22 mouse cellular contexts compared by ENCODE assay signal in the genomic region with DNA sequence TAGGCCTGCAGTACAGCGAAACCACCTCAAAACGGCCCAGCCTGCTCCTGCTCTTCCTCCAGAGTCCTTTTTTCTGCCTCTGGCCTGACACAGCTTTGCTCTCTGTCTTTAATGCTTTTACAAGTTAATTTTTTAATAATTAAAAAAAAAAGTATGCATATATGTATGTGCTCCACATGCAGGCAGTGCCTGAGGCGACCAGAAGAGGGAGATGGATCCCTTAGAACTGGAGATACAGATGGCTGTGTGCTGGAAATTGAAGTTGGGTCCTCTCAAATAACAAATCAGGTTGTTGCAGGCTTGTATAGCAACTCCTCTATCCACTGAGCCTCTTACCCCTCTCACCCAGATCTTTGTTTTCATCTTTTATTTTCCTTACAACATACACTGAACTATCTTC. TPM values are rescaled to one million over a fixed set of nuclear protein-coding genes. Genes with fewer than 3 reads are reported as not detected.
A peak's percentile ranks its signal among the peaks of the same experiment; 100 is the strongest.
DNase-seq lines count a peak whose midpoint lies in the region; ATAC-seq and TF ChIP-seq lines count a peak whose summit lies in the region.
"Had no signal": no experiment of that assay in that cellular context is flagged by ENCODE, and none has a peak within 500 bp of the region (broad histone marks: within the 10 kb centered on the region; RNA-seq: fewer than 3 reads in every experiment).

No protein-coding gene starts in this region.

- no peaks in the 10 kb centered on the region for H3K27me3 ChIP-seq in forebrain, postnatal 0 days (ENCODE audit: insufficient read depth, low read length)
- H3K27me3 ChIP-seq in forebrain, embryonic 12.5 days, result no peaks in the 10 kb centered on the region
- no peaks in the 10 kb centered on the region for H3K27me3 ChIP-seq in liver, embryonic 11.5 days (replicated peaks; ENCODE audit: control insufficient read depth, insufficient read depth, low read length)
- H3K27me3 ChIP-seq: midbrain, embryonic 13.5 days; neural tube, embryonic 12.5 days had no signal

- no peak for DNase-seq in forebrain, postnatal 0 days
- DNase-seq in liver, embryonic 11.5 days (ENCODE audit: low spot score), result peak; percentile 23
- DNase-seq in liver (no peak), NIH3T3 (ENCODE audit: low read depth) (peak; percentile 50)
- peak; percentile 15 for DNase-seq in retina, embryonic 14.5 days (ENCODE audit: low spot score)
- no peak for DNase-seq in right cerebral cortex, postnatal 4 days
- DNase-seq in urinary bladder, postnatal 4 days (ENCODE audit: low spot score in 2 of 2), result no peak
- DNase-seq: cerebellum, adult 18-20 months; embryo, embryonic 11 days; heart, adult 18-20 months; heart, postnatal 36 days; kidney, adult 18-20 months; lung, postnatal 14 days; thymus, adult 18-20 months had no signal

- no peaks in the 10 kb centered on the region for H3K9me3 ChIP-seq in forebrain, postnatal 0 days (ENCODE audit: low read length)
- no peaks in the 10 kb centered on the region for H3K9me3 ChIP-seq in forebrain, embryonic 12.5 days
- H3K9me3 ChIP-seq in liver, embryonic 11.5 days (ENCODE audit: control insufficient read depth, low read length), result no peaks in the 10 kb centered on the region
- H3K9me3 ChIP-seq: midbrain, embryonic 13.5 days; neural tube, embryonic 12.5 days had no signal

- 98% methylated on average over 3 of the region's 3 CpGs for WGBS in forebrain, postnatal 0 days
- 96% methylated on average over 3 of the region's 3 CpGs for WGBS in forebrain, embryonic 12.5 days
- 92% methylated on average over 3 of the region's 3 CpGs for WGBS in liver, embryonic 11.5 days

- ATAC-seq in forebrain, postnatal 0 days, result no peak
- no peak for ATAC-seq in forebrain, embryonic 12.5 days (ENCODE audit: low FRiP score)
- ATAC-seq in liver, embryonic 11.5 days (replicated peaks; ENCODE audit: low FRiP score), result no peak
- ATAC-seq: activated CD4-positive, CD25-positive, alpha-beta regulatory T cell, adult 4 months; midbrain, embryonic 13.5 days had no signal

- H3K4me3 ChIP-seq in forebrain, postnatal 0 days (ENCODE audit: low read depth, low read length), result no peak overlapping the region
- no peak overlapping the region for H3K4me3 ChIP-seq in forebrain, embryonic 12.5 days (replicated peaks)
- no peak overlapping the region for H3K4me3 ChIP-seq in liver, embryonic 11.5 days (ENCODE audit: low read depth, low read length)
- H3K4me3 ChIP-seq: erythroblast, embryonic 14.5 days; midbrain, embryonic 13.5 days; neural tube, embryonic 12.5 days had no signal

- no peak overlapping the region for H3K27ac ChIP-seq in forebrain, postnatal 0 days (ENCODE audit: low read depth, low read length)
- no peak overlapping the region for H3K27ac ChIP-seq in forebrain, embryonic 12.5 days
- H3K27ac ChIP-seq in liver, embryonic 11.5 days (ENCODE audit: low read depth, low read length), result no peak overlapping the region
- H3K27ac ChIP-seq: midbrain, embryonic 13.5 days; neural tube, embryonic 12.5 days had no signal

- H3K4me1 ChIP-seq in forebrain, postnatal 0 days (ENCODE audit: insufficient read depth), result peaks cover 28% of the 10 kb centered on the region
- H3K4me1 ChIP-seq in forebrain, embryonic 12.5 days, result peaks cover 39% of the 10 kb centered on the region
- H3K4me1 ChIP-seq in liver, embryonic 11.5 days (replicated peaks; ENCODE audit: control insufficient read depth, insufficient read depth, low read length), result peaks cover 37% of the 10 kb centered on the region

- TF ChIP-seq CTCF in forebrain, postnatal 0 days (IDR thresholded peaks at IDR 0.05; ENCODE audit: low read depth), result peak; percentile 36; the same call in 1 of the 2 replicates

- 0 out of 2 replicates have a peak, but pooled peaks cover 6% of the 10 kb centered on the region for H3K36me3 ChIP-seq in forebrain, postnatal 0 days (ENCODE audit: insufficient read depth)
- H3K36me3 ChIP-seq in forebrain, embryonic 12.5 days (replicated peaks), result peaks cover 16% of the 10 kb centered on the region
- peaks cover 14% of the 10 kb centered on the region for H3K36me3 ChIP-seq in liver, embryonic 11.5 days (ENCODE audit: control insufficient read depth, insufficient read depth, low read length)

- H3K4me2 ChIP-seq in forebrain, postnatal 0 days (ENCODE audit: low read depth), result no peak overlapping the region
- H3K4me2 ChIP-seq in forebrain, embryonic 12.5 days, result no peak overlapping the region
- no peak overlapping the region for H3K4me2 ChIP-seq in liver, embryonic 11.5 days
- H3K4me2 ChIP-seq: midbrain, embryonic 13.5 days; neural tube, embryonic 12.5 days had no signal

- no peak overlapping the region for H3K9ac ChIP-seq in forebrain, postnatal 0 days
- no peak overlapping the region for H3K9ac ChIP-seq in forebrain, embryonic 12.5 days
- no peak overlapping the region for H3K9ac ChIP-seq in liver, embryonic 11.5 days (ENCODE audit: low read depth, low read length)
- H3K9ac ChIP-seq: midbrain, embryonic 13.5 days; neural tube, embryonic 12.5 days had no signal

RNA-seq across cellular contexts. Expression of a gene that starts 3.4 kb away (rescaled TPM):
- 41.5 and 41.7 TPM in 2 replicates for total RNA-seq in forebrain, postnatal 0 days (2014; rRNA removed)
- polyA plus RNA-seq in forebrain, postnatal 0 days (2015; fragmentation: Nextera tagmentation; extraction: Ambion mirVana), result 38.8 and 41.2 TPM in 2 replicates
- polyA plus RNA-seq in forebrain, embryonic 12.5 days (2016; fragmentation: Nextera tagmentation; extraction: Ambion mirVana), result 37.7 and 40.4 TPM in 2 replicates
- 50.6 and 50.7 TPM in 2 replicates for polyA plus RNA-seq in liver, embryonic 11.5 days (2014; fragmentation: Nextera tagmentation; extraction: Ambion mirVana)

RNA-seq across cellular contexts. Expression of a gene that starts 3.7 kb away (rescaled TPM):
- 43.1 and 44.3 TPM in 2 replicates for total RNA-seq in forebrain, postnatal 0 days (2014; rRNA removed)
- 35.8 and 44.9 TPM in 2 replicates for polyA plus RNA-seq in forebrain, postnatal 0 days (2015; fragmentation: Nextera tagmentation; extraction: Ambion mirVana)
- 45.2 and 51.0 TPM in 2 replicates for polyA plus RNA-seq in forebrain, embryonic 12.5 days (2016; fragmentation: Nextera tagmentation; extraction: Ambion mirVana)
- 20.5 and 25.3 TPM in 2 replicates for polyA plus RNA-seq in liver, embryonic 11.5 days (2014; fragmentation: Nextera tagmentation; extraction: Ambion mirVana)

RNA-seq across cellular contexts. Expression of a gene that starts 19.9 kb away (rescaled TPM):
- total RNA-seq in forebrain, postnatal 0 days (2014; rRNA removed), result 25.6 and 30.0 TPM in 2 replicates
- 14.8 and 17.7 TPM in 2 replicates for polyA plus RNA-seq in forebrain, postnatal 0 days (2015; fragmentation: Nextera tagmentation; extraction: Ambion mirVana)
- 29.3 and 30.1 TPM in 2 replicates for polyA plus RNA-seq in forebrain, embryonic 12.5 days (2016; fragmentation: Nextera tagmentation; extraction: Ambion mirVana)
- 18.3 and 19.2 TPM in 2 replicates for polyA plus RNA-seq in liver, embryonic 11.5 days (2014; fragmentation: Nextera tagmentation; extraction: Ambion mirVana)

RNA-seq across cellular contexts. Expression of a gene that starts 52.1 kb away (rescaled TPM):
- not detected in 2 replicates for total RNA-seq in forebrain, postnatal 0 days (2014; rRNA removed)
- polyA plus RNA-seq in forebrain, postnatal 0 days (2015; fragmentation: Nextera tagmentation; extraction: Ambion mirVana), result 0.13 TPM in 1 of 2 replicates, not detected in the other
- not detected in 2 replicates for polyA plus RNA-seq in forebrain, embryonic 12.5 days (2016; fragmentation: Nextera tagmentation; extraction: Ambion mirVana)
- polyA plus RNA-seq in liver, embryonic 11.5 days (2014; fragmentation: Nextera tagmentation; extraction: Ambion mirVana), result 0.14 and 0.27 TPM in 2 replicates
- total RNA-seq: heart, adult 18-20 months; heart, postnatal 36 days; layer of hippocampus, postnatal 10 days had no signal
- polyA plus RNA-seq: activated CD4-positive, CD25-positive, alpha-beta regulatory T cell, adult 4 months; erythroblast, embryonic 14.5 days; limb, embryonic 11.5 days; midbrain, embryonic 13.5 days; neural tube, embryonic 12.5 days had no signal

RNA-seq across cellular contexts. Expression of a gene that starts 52.2 kb away (rescaled TPM):
- not detected in 2 replicates for total RNA-seq in forebrain, postnatal 0 days (2014; rRNA removed)
- 0.10 TPM in 1 of 2 replicates, not detected in the other for polyA plus RNA-seq in forebrain, postnatal 0 days (2015; fragmentation: Nextera tagmentation; extraction: Ambion mirVana)
- polyA plus RNA-seq in forebrain, embryonic 12.5 days (2016; fragmentation: Nextera tagmentation; extraction: Ambion mirVana), result not detected in 2 replicates
- polyA plus RNA-seq in liver, embryonic 11.5 days (2014; fragmentation: Nextera tagmentation; extraction: Ambion mirVana), result 0.30 and 0.44 TPM in 2 replicates
- total RNA-seq: heart, adult 18-20 months; heart, postnatal 36 days; layer of hippocampus, postnatal 10 days had no signal
- polyA plus RNA-seq: activated CD4-positive, CD25-positive, alpha-beta regulatory T cell, adult 4 months; erythroblast, embryonic 14.5 days; frontal cortex, adult 2 months; limb, embryonic 11.5 days; midbrain, embryonic 13.5 days had no signal

Comparison
In these comparisons a context has a peak if more than half of its experiments do, and no peak if none do; other contexts are left out.
1. DNase-seq: peak in liver, embryonic 11.5 days (single experiment), NIH3T3 (single experiment) and retina, embryonic 14.5 days (single experiment); none in forebrain, postnatal 0 days (single experiment), liver (single experiment), right cerebral cortex, postnatal 4 days (single experiment) and urinary bladder, postnatal 4 days (0 of 2).